Mouse (Mus musculus) Muller cell, postnatal 12 days (primary cell): Measurements from ENCODE around the gene Nfkb2.

ENCODE experiments used
- DNase-seq: peaks from one replicate; pipeline ENCODE4 v3.0.0-alpha.2; 2015; ENCODE audit errors: inconsistent ontology term

Nfkb2 gene

GRCm38 (mm10) chr19:46344710-46345419 lies 40.7 kb downstream of the Nfkb2 start:
- DNase-seq: no peak

DNA sequence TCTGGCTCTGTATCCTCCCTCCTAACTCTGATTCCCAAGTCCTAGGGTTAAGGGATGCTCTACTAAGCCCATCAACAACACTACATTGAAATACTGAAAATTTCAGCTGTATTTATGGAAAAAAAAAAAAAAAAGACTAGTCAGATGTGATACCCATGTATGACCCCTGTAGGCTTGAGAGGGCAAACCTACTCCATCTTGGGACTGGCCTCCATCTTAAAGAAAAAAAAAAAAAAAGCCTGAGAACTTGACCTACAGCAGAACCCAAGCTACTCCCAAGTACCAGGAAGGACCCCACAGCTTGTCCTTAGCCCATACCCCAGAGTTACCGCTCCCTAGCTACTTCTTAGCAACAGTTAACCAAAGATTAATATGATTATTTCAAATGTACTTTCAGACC lies 43.0 kb downstream of the Nfkb2 start:
- DNase-seq: no peak

DNA sequence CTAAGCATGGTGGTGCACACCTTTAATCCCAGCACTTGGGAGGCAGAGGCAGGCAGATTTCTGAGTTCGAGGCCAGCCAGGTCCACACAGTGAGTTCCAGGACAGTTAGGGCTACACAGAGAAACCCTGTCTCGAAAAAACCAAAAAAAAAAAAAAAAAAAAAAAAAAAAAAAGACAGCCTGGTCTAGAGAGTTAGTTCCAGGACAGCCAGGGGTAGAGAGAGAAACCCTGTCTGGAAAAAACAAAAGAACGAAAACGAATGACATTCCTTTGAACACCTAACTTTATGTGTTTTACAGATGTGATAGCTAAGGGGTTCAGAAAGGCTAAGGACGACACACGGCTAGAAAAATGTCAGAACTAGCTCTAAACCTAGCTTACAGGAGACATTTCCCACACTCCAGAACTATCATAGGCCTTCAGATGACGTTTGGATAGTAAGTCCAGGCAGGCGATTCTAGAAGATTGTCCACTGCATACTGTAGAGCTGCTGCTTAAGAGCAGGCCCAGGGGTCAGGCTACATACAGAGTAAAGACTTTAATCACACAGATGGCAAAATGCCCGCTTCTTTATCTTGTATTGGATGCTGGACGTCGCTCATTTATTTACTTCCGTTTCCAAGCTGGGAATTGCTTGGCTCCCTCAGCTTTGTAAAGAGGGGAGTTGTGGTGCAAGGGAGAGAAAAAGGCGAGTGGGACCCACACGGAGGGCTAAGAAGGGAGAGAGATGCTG lies 44.0 kb downstream of the Nfkb2 start:
- no peak for DNase-seq

DNA sequence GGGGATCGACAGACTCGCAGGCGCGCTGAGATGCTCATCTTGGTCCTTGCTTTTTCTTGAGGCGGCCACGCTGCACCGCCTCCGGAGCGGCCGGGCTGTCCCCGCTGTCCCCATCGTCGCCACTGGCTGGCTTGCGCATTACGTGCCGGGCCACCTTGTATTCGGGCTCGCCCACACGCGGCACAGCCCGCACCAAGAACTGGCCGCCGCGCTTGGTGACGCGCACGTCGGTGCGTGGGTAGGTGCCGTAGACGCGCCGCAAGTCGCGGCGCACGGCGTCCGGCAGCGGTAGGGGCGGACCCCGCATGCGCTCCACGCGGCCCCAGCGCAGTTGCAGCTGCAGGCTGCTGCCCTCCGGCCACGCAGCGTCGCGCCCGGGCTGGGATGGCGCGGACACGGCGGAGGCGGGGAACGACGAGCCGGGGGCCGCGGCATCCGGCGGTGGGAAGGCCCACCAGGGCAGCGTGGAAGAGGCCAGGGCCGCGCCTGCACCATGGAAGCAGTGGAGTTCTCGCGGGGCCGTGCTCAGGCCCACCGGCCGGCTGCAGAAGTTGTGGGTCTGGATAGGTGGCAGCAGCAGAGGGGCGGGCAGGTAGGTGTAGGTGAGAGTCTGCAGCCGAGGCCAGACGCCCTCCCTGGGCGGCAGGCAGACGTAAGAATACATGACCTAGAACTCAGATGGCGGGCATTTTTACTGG lies 44.8 kb downstream of the Nfkb2 start:
- DNase-seq: peak; percentile 91

DNA sequence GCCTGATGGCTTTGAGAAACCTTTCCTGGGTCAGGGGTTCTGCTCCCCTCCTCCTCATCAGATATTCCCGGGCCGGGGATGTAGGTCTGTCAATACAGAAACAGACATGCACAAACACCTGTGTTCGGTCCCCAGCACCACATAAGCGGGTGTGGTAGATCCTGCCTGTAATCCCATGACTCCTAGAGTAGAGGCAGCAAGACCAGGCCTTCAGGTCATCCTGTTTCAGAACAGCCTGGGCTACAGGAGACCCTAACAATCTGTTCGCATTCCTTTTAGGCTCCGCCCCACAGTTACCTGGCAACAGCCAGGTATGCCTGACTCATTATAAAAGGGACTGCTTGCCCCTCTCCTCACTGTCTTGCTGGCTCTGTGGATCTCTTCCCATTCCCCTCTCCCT lies 45.4 kb downstream of the Nfkb2 start:
- DNase-seq: no peak

DNA sequence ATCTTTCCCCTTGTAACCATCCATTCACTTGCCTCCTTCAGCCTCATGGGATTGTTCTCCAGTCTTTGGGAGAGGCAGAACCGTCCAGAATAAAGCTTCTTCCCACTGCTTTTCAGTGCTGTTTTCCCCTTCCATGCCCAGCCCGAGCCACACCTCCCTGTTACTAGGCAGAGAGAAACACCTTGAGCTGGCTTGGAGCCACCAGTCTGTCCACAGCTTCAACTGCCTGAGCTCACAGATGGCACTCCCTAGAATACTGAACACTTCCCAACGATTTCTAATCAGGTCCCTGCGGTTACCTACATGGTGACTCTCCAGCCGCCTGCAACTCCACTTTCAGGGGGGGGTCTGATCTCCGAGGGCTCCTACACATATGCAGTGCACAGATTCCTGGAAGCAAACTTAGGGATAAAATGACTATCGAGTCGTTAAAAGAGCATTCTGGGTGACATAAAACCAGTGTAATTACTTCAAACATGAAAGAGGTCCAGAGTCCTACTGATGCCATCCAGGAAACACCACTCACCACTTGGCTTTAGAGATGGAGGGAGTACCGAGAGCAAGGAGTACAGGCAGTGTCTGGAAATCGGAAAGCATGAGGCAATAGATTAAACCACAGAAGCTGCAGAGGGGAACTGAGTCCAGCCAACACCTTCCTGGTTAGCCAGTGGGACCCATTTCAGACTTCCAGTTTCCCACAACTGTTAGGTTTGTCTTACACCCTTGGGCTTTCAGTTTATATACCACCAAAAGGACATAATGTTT lies 46.2 kb downstream of the Nfkb2 start, which contains the start of gene 2310034G01Rik:
Gene 2310034G01Rik (minus strand): TSS at position 135 of the 765 bp plus-strand sequence.
- no peak for DNase-seq

GRCm38 (mm10) chr19:46356701-46357138 lies 52.6 kb downstream of the Nfkb2 start:
- peak; percentile 93 for DNase-seq

DNA sequence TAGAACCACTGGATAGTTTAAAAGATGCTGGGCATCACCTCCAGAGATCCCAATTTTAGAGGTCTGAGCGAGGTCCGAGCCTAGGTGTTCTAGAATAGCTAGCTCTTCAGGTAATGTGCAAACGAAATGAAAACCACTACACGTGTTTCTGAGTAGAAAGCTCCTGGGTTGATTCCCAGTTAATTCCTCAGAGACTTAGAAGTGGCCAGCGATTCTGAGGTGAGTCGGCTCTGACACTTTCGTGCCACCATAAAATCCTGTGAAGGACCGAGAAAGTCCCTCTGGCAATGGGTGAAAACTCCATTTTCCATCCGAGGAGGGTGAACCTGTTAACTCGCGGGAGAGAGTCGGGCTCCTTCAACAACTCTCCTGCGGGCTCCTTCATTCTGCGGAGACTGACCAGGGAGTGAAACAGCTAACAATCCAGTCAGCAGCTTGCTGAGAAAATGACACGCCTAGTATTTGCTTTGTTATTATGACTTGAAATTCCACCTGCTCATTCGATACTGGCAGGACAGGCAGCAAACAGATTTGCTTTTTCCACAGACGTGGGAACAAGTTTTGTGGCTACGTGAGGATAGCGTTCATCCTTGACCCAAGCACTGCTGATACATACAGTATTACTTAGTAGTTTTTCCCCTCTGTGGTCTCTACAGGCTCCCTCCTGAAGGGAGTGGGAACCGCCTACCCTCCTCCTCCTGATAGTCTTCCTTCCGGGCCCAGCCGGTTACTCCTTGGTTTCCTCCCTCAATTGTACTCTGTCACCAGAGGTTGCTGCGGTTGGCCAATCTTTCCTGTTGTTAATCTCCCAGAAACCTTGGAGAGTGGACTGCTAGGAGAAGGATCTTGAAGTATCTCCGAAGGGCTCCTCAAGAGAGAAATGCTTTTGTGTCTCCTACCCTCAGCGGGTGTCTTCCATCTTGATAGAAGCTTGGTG lies 53.5 kb downstream of the Nfkb2 start:
- no peak for DNase-seq

GRCm38 (mm10) chr19:46358381-46358780 lies 54.3 kb downstream of the Nfkb2 start:
- DNase-seq: no peak
